Mouse (Mus musculus) A20 (cell line): ENCODE measurements around the gene Zfp940.
"Not testable (repeated sequence)": the region's sequence is repeated elsewhere in the genome, so short reads cannot be mapped to it uniquely, and the experiment has no call there.

ENCODE experiments used
- DNase-seq: peaks from one replicate; pipeline ENCODE4 v3.0.0-alpha.2; 2011; ENCODE audit warnings: low read depth, low spot score

Gene Zfp940

GRCm38 (mm10) chr7:29853219-29853842 is at the start of gene Zfp940:
Gene Zfp940 (minus strand): TSS chr7:29853669.
- DNase-seq: peak; percentile 91

DNA sequence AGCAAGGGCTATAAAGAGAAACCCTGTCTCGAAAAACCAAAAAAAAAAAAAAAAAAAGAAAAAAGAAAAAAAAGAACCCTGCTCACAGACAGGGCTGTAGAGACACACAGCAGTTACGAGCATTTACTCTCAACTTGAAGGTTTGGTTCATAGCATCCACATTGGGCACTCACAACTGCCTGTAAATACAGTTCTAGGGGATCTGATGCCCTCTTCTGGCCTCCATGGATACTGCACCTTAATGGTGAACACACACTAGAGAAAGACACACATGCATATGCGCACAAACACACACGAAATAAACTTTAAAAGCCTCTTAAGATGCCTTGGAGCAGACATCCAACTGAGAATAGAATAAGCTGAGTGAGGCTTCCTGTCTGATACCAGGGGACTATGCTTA is 44.9 kb upstream of the Zfp940 start:
- no peak for DNase-seq

DNA sequence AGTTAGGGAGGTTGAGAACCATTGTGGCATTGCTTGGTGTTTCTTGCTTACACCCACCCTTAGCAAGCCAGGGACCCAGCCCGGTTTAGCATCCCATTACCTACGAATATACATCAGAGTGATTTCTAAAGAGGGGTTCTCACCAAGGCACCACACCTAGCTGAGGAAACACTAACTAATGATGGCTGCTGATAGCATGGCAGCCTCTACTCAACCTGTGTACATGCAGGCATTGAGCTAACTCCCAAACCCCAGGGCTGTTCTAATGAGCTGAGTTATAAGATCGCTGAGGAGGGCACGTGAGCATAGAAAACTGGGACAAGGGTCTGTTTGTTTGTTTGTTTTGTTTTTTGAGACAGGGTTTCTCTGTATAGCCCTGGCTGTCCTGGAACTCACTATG is 39.3 kb upstream of the Zfp940 start:
- DNase-seq: no peak

- no peak for DNase-seq
Measured at GRCm38 (mm10) chr7:29890501-29890900, 37.0 kb upstream of the Zfp940 start.

DNA sequence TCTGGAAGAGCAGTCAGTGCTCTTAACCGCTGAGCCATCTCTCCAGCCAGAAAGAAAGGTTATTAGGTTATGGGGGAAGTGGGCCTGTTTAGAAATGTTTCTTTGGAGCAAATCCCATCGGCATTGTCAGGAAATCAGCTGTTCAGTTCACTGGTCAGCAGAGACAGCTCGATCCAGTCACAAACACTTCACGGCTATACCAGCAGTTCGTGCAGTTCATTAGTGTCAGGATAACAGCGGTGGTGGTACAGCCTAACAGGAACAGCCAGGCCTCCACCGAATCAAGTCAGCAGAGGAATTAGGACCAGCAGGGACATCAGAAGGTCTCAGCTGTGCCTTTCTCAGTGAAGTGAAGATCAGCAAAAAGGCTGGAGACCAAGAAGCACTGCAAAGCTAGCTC is 27.4 kb upstream of the Zfp940 start:
- no peak for DNase-seq

- DNase-seq: no peak
Measured at GRCm38 (mm10) chr7:29880056-29880455, 26.6 kb upstream of the Zfp940 start.

- DNase-seq: not testable (repeated sequence)
Measured at GRCm38 (mm10) chr7:29877561-29877960, 24.1 kb upstream of the Zfp940 start.

DNA sequence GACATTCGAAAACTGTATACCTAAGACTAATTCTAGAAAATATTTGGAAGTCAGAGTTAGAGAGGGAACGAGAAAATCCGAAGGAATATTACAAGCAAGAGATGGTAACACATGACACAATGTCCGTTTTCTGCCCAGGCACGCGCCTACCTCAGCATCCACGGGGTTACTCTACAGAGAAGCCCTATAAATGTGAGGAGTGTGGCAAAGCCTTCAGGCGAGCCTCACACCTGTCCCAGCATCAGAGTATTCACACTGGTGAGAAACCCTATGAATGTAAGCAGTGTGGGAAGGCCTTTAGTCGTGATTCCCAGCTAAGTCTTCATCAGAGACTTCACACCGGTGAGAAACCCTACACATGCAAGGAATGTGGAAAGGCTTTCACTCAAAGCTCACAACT is 20.8 kb upstream of the Zfp940 start:
- no peak for DNase-seq

DNA sequence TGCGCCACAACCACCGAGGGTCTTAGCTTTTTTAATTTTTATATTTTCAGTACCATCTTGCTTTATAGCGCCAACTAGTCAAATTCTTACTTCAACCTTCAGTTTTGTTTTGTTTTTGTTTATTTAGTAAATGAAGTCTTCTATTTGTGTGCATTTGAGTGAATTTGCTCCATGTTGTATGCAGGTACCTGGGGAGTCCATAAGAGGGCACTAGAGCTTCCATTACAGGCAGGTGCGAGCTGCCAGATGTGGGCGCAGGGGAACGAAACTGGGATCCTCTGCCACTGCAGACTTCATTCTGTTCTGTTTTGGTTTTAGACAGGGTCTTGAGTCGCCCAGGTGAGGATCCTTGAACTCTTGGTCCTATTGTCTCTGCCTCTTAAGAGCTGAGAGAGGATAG is 8.2 kb upstream of the Zfp940 start:
- peak; percentile 80 for DNase-seq

DNA sequence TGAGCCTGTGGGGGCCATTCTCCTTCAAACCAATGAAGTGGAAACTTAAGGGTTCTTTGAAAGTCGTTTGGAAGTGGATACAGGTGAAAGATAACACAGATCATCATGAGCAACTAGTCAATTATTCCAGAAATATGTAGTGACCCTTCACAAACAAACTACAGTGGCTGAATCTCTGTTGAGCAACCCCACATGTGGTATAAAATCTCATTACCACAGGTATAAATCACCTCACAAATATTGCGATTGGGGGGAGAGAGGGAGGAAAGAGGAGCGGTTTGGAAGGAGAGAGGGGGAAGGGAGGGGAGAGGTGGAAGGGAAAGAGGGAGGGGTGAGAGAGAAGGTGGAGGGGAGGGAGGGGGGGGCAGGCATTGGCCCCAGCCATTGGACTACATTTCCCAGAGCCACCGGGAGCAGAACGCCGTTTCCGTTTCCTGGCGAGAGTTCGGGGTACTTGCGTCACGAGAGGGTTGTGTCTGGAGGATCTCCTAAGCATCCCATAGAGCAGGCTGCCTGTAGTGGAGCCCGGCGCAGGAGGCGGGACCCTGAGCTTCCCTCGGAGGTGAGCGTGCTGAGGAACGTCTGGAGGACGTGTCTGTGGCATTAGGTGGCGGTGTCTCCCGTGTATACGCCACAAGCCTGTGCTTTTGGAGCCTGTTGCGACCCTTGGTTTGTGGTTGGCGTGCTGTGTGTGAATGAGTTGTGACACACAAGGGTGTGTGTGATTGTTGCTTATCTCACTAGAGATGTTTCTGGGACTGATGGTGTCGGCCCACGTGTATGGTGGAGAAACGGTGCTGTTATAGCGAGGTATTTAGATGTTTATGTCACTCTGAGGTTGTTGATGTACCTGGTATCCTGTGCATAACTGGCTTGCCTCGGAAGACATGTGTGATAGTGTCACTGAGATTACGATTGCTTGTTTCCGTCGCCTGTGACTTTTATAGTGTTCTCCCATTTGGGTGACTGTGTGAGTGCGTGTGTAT is 6.4 kb upstream of the Zfp940 start, which contains the start of gene Zfp420:
Gene Zfp420 (plus strand): TSS at position 448 of the 986 bp plus-strand sequence.
- peak; percentile 88 for DNase-seq

DNA sequence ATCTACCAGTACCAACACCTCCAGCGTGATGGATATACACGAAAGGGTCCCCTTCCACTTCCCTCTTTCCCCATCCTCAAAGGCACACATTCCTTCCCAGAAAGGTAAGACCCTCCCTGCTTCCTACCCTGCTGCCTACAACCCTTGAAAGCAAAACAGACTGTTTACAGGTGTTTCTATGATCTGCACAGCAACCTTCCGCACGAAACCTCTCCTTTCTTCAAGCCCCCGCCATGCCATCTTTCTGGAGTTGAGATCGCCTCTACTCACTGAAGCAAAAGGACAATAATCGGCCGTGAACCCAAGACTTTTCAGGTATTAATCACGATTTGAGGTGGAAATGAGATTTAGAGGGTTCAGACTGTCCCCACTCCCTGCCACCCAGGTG is 644 bp downstream of the Zfp940 start:
- DNase-seq: peak; percentile 51

DNA sequence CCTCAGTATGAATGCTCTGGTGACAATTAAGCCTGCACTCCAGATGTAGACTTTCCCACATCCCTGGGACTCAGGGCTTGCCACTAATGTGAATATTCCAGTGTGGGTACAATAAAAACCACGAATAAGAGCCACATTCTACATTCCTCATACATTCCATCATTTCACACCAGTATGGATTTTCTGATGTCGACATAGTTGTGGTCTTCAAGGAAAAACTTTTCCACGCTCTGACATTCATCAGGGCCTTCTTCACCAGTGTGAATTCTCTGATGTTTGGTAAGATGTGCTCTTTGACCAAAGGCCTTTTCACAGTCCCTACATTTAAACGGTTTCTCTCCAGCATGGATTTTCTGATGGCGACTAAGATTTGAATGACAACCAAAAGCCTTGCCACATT is 8.9 kb downstream of the Zfp940 start:
- DNase-seq: no peak

DNA sequence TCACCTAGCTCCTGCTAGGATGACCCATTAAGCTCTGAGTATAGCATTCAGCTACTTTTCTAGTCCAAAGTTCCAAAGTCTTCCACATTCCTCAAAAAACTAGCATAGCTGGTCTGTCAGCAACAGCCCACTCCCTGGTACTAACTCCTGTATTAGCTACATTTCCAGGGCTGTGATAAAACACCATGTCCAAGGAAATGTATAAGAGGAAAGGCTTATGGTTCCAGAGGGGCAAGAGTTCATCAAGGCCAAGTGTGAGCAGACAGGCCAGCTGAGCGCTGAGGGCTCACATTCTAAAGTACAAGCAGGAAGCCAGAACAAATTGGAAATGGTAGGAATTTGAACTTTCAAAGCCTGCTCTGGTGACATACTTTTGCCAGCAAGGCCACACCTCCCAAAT is 11.4 kb downstream of the Zfp940 start:
- DNase-seq: no peak

DNA sequence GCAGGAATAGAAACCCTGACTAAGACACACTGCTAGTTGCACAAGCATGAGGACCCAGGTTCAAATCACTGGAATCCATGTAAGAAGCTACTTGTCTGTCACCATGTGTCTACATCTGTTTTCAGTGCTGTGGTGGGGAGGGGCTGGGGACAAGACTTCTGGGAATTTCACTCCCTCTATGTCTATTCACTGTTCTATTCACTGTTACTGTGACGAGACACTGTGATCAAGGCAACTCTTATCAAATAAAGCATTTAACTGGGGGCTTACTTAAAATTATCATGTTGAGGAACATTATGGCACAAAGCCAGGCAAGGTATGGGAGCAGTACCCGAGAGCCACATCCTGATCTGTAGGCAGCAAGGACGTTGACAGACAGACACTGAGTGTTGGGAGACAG is 14.2 kb downstream of the Zfp940 start:
- DNase-seq: peak; percentile 73

GRCm38 (mm10) chr7:29836816-29837215 is 16.7 kb downstream of the Zfp940 start:
- DNase-seq: no peak

DNA sequence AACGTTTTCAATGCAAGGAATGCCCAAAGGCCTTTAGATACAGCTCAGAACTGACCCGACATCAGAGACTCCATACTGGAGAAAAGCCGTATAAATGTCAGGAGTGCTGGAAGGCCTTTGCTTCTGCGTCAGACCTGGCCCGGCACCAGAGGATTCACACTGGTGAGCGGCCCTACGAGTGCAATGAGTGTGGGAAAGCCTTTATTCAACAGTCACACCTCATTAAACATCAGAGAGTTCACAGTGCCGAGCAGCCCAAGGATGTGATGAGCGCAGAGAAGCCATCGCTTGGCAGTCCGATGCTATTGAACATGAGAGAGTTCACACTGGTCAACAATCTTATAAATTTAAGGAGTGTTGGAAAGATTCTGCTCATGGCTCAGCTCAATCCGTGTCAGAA is 23.7 kb downstream of the Zfp940 start:
- DNase-seq: no peak

- DNase-seq: no peak
Measured at GRCm38 (mm10) chr7:29828001-29828400, 25.5 kb downstream of the Zfp940 start.

- DNase-seq: peak; percentile 84
Measured at GRCm38 (mm10) chr7:29818619-29819254, 34.7 kb downstream of the Zfp940 start.

- DNase-seq: peak; percentile 92
Measured at GRCm38 (mm10) chr7:29815910-29816429, 37.5 kb downstream of the Zfp940 start, which contains the start of gene Zfp790. Gene Zfp790 (plus strand): TSS chr7:29816114.

GRCm38 (mm10) chr7:29815061-29815784 is 38.2 kb downstream of the Zfp940 start:
- peak; percentile 22 for DNase-seq

DNA sequence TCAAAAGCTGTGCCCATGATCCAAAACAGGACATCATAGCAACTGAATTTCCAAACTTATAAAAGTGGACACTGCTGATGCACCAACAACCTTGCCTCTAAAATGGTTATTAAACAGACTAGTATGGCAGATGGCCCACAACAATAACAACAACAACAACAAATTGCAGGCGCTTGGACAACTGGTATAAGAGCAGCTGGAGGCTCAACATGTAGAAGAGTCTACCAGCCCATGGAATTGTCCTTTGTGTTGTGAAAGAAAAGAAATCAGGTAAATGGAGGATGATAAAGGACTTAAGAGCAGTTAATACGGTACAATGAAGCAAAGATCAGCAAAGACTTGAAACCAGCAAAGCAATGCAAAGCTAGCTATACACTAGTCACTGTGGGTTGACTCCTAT is 39.1 kb downstream of the Zfp940 start:
- no peak for DNase-seq
